In the genomic region with DNA sequence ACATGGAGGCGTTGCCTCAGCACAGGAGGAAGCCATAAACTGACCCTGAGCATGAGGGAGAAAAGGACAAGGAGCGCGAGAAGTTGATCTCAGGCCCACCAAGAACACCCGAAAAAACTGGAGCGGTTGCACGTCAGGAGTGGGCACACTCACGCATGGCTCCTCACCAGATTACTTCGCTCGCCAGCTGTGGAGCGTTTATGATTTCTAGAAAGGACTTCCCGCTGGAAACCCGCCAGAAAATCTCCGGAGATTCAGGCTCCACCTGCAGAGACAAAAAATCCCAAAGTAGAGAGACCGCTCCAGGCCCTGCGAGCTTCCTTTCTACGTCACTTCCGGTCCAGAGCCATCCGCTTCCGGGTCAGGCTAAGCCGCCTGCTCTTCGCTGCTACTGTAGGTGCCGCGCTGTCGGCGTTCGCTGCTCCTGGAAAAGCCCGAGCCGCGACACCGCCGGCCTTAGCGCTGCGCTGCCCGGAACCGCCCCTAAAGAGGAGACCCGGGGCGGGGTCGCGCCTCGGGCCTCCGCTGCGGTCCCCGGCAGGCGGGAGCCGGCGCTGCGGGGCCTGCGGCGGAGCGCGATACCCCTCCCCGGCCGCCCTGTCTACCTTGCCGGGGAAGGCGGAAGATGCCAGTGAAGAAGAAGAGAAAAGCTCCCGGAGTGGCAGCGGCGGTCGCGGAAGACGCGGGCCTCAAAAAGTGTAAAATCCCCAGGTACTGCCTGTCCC, we compare ENCODE assay signal across 8 mouse cellular contexts. TPM values are rescaled to one million over a fixed set of nuclear protein-coding genes. Genes with fewer than 3 reads are reported as not detected.
DNase-seq lines count a peak whose midpoint lies in the region; ATAC-seq and TF ChIP-seq lines count a peak whose summit lies in the region.

Gene Dync2h1 (minus strand): TSS at position 275 of the 725 bp plus-strand sequence.
Gene Dcun1d5 (plus strand): TSS at position 349 of the 725 bp plus-strand sequence.

- no peaks in the 10 kb centered on the region for H3K9me3 ChIP-seq in hindbrain, embryonic 10.5 days
- no peaks in the 10 kb centered on the region for H3K9me3 ChIP-seq in lung, postnatal 0 days (ENCODE audit: low read length)

- DNase-seq in MN1 (ENCODE audit: low spot score), result peak; percentile 94
- DNase-seq in cerebellum, adult 9-10 months, result peak; percentile 91
- DNase-seq in hindbrain, embryonic 10.5 days (ENCODE audit: low spot score), result peak; percentile 92
- DNase-seq in layer of hippocampus, adult 9-11 months, result peak; percentile 92
- peak; percentile 99 for DNase-seq in lung, postnatal 0 days (ENCODE audit: low spot score)
- DNase-seq in ovary, postnatal 14 days (ENCODE audit: low spot score), result peak; percentile 91
- DNase-seq in thymus, postnatal 14 days, result peak; percentile 94

- ATAC-seq in frontal cortex, adult (ENCODE audit: low TSS enrichment), result peak; percentile 99
- peak; percentile 99 for ATAC-seq in lung, postnatal 0 days

- H3K4me3 ChIP-seq in hindbrain, embryonic 10.5 days, result peak within 1 kb of the TSS; percentile 96
- H3K4me3 ChIP-seq in lung, postnatal 0 days (ENCODE audit: low read depth, low read length), result peak within 1 kb of the TSS; percentile 92

- peak within 1 kb of the TSS; percentile 89 for H3K9ac ChIP-seq in lung, postnatal 0 days (replicated peaks; ENCODE audit: low read depth)

- peak within 1 kb of the TSS; percentile 94 for H3K27ac ChIP-seq in hindbrain, embryonic 10.5 days
- peak within 1 kb of the TSS; percentile 96 for H3K27ac ChIP-seq in lung, postnatal 0 days (ENCODE audit: low read length)

- no peaks in the 10 kb centered on the region for H3K27me3 ChIP-seq in hindbrain, embryonic 10.5 days (ENCODE audit: insufficient read depth, poor library complexity, severe bottlenecking)
- no peaks in the 10 kb centered on the region for H3K27me3 ChIP-seq in lung, postnatal 0 days (replicated peaks; ENCODE audit: insufficient read depth, low read length)

- peak within 1 kb of the TSS; percentile 77 for H3K4me2 ChIP-seq in lung, postnatal 0 days (replicated peaks; ENCODE audit: low read depth, low read length)

- TF ChIP-seq EP300 in lung, postnatal 0 days (IDR thresholded peaks at IDR 0.05), result peak; percentile 61

- peaks cover 23% of the 10 kb centered on the region for H3K4me1 ChIP-seq in hindbrain, embryonic 10.5 days (replicated peaks)
- H3K4me1 ChIP-seq in lung, postnatal 0 days (ENCODE audit: insufficient read depth, low read depth, low read length), result peaks cover 2% of the 10 kb centered on the region; the same call in 1 of the 2 replicates

- no peak for TF ChIP-seq CTCF in lung, postnatal 0 days (IDR thresholded peaks at IDR 0.05)

- H3K36me3 ChIP-seq in hindbrain, embryonic 10.5 days, result peaks cover 26% of the 10 kb centered on the region
- no peaks in the 10 kb centered on the region for H3K36me3 ChIP-seq in lung, postnatal 0 days (ENCODE audit: insufficient read depth, low read length)

- under 1% methylated on average over 62 of the region's 62 CpGs for WGBS in hindbrain, embryonic 10.5 days
- WGBS in lung, postnatal 0 days, result 1% methylated on average over 53 of the region's 62 CpGs

RNA-seq across cellular contexts. Expression of gene Dync2h1, which starts in this region (rescaled TPM):
- 20.9 and 23.1 TPM in 2 replicates for polyA plus RNA-seq in hindbrain, embryonic 10.5 days (2016; fragmentation: Nextera tagmentation; extraction: Ambion mirVana)
- polyA plus RNA-seq in lung, postnatal 0 days (2015; fragmentation: Nextera tagmentation; extraction: Ambion mirVana), result 7.2 and 9.3 TPM in 2 replicates

RNA-seq across cellular contexts. Expression of gene Dcun1d5, which starts in this region (rescaled TPM):
- 102 and 107 TPM in 2 replicates for polyA plus RNA-seq in hindbrain, embryonic 10.5 days (2016; fragmentation: Nextera tagmentation; extraction: Ambion mirVana)
- polyA plus RNA-seq in lung, postnatal 0 days (2015; fragmentation: Nextera tagmentation; extraction: Ambion mirVana), result 92.3 and 108 TPM in 2 replicates

Comparison
In these comparisons a context has a peak if more than half of its experiments do, and no peak if none do; other contexts are left out.
1. Peak in every context shown above with its lines: DNase-seq, ATAC-seq, H3K4me3 ChIP-seq and H3K27ac ChIP-seq.